Mouse (Mus musculus) forebrain, embryonic 13.5 days (tissue): ENCODE data around the gene Tagln3. TPM values are rescaled to one million over a fixed set of nuclear protein-coding genes. Genes with fewer than 3 reads are reported as not detected.

Experiments
- ATAC-seq: fragments of 200-750 bp; cut with Nextera tagmentation; 2 replicates; pipeline ENCODE4 v1.8.0; 2017
- H3K27ac ChIP-seq: fragments of 300-500 bp; sonication (generic); 2 replicates; pipeline ENCODE4 v1.5.1; 2015; ENCODE audit warnings: inconsistent platforms, mild to moderate bottlenecking, moderate library complexity
- H3K27me3 ChIP-seq: fragments of 300-500 bp; sonication (generic); 2 replicates; pipeline ENCODE4 v1.6.1; 2015; ENCODE audit warnings: mild to moderate bottlenecking, inconsistent platforms
- H3K36me3 ChIP-seq: fragments of 300-500 bp; sonication (generic); 2 replicates; pipeline ENCODE4 v1.6.1; 2015; ENCODE audit warnings: mild to moderate bottlenecking, inconsistent platforms; ENCODE audit not compliant: poor library complexity, severe bottlenecking
- H3K4me1 ChIP-seq: fragments of 300-500 bp; sonication (generic); 2 replicates; pipeline ENCODE4 v1.6.1; 2015; ENCODE audit warnings: inconsistent platforms
- H3K4me2 ChIP-seq: fragments of 300-500 bp; sonication (generic); 2 replicates; pipeline ENCODE4 v1.6.1; 2015; ENCODE audit warnings: inconsistent platforms, mild to moderate bottlenecking, moderate library complexity
- H3K4me3 ChIP-seq: fragments of 300-500 bp; sonication (generic); 2 replicates; pipeline ENCODE4 v1.5.1; 2015; ENCODE audit warnings: mild to moderate bottlenecking, inconsistent platforms
- H3K9ac ChIP-seq: fragments of 300-500 bp; sonication (generic); 2 replicates; pipeline ENCODE4 v1.6.1; 2015; ENCODE audit warnings: mild to moderate bottlenecking, inconsistent platforms
- H3K9me3 ChIP-seq: fragments of 300-500 bp; sonication (generic); replicated peaks from 2 replicates; pipeline ENCODE4 v1.6.1; 2016; ENCODE audit warnings: inconsistent platforms
- WGBS: fragments of 180-500 bp; shearing (Covaris S2); methylation state at CpG from one replicate; pipeline ENCODE4 v1.1.7; 2015; 5-methylcytosine and 5-hydroxymethylcytosine counted together
- polyA plus RNA-seq: library from polyadenylated mRNA; unstranded; fragments of >200 nt; fragmentation: Nextera tagmentation; extraction: Ambion mirVana; gene quantifications from 2 replicates; pipeline ENCODE4 v1.2.1, GENCODE M21; 2015

Tagln3 gene
- polyA plus RNA-seq, 1 experiment from 2014 or later = 499 TPM

DNA sequence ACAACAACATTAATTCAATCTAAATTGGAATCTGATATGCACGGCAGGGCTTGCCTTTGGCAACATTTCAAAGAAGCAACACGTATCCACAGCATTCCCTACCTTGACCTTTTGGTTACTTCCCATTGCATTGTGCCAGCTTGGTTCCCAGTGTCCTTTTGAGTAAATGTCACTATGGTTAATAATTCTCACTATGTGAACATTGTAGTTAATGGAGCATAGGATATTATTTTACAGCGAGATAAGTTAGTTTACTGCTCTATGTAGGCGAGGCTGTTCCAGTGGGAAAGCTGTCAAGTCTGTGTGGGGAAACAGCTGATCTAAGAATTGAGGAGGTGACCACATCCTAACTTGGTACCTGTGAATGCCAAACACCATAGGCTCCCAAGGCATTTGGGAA is 54.4 kb downstream of the Tagln3 start:
- 72% methylated on average over 4 of the region's 4 CpGs for WGBS
- H3K9me3 ChIP-seq = no peaks in the 10 kb centered on the region
- H3K9ac ChIP-seq = no peak overlapping the region
- H3K27me3 ChIP-seq = no peaks in the 10 kb centered on the region
- ATAC-seq = no peak
- H3K4me2 ChIP-seq = no peak overlapping the region
- no peaks in the 10 kb centered on the region for H3K36me3 ChIP-seq
- H3K4me1 ChIP-seq = no peaks in the 10 kb centered on the region; the same call in 1 of the 2 replicates
- H3K4me3 ChIP-seq = no peak overlapping the region
- no peak overlapping the region for H3K27ac ChIP-seq

DNA sequence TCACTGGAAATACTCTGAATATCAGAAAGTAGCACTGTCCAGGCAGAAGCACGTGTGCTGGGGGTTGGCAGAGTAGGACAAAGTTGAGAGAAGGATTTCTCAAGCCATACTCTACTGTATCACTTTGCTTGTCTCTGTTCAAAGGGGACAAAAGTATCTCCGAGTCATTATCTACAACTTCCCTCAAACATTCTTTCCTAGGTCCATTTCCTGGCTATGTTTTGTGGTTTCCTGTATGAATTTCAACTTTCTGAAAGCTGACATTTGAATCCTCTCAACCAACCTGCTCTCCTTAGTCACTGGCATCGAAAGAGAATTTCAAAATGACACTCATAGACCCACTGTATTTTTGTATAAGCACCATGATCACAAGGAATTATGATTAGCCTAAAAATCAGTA is 56.2 kb downstream of the Tagln3 start:
- Histone ChIP-seq H3K4me1 (no peaks in the 10 kb centered on the region; the same call in 1 of the 2 replicates), H3K4me3 (no peak overlapping the region), H3K27me3 (no peaks in the 10 kb centered on the region), H3K4me2 (no peak overlapping the region), H3K9me3 (no peaks in the 10 kb centered on the region), H3K9ac (no peak overlapping the region), H3K27ac (no peak overlapping the region), H3K36me3 (no peaks in the 10 kb centered on the region)
- WGBS = 80% methylated on average over 3 of the region's 3 CpGs
- ATAC-seq = no peak

DNA sequence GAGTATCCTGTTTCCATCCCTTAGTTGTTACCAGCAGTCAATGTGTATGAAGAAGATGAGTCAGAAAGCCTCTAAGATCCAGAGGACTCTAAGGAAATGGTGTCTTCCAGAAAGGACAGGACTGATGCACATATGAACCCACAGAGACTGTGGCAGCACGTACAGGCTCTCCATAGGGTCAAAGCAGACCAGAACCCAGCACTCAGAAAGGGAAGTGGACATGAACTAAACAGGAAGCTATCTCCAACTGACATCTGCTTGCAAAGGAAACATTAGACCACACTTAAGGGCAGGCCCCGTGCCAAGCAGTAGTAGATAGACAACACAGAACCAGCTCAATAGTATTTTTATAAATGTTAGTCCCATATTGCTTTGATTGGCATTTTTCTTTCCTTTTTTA is 58.3 kb downstream of the Tagln3 start:
- H3K4me2 ChIP-seq = no peak overlapping the region
- 91% methylated on average over 2 of the region's 2 CpGs for WGBS
- H3K9ac ChIP-seq = no peak overlapping the region
- H3K27me3 ChIP-seq = no peaks in the 10 kb centered on the region
- ATAC-seq = no peak
- H3K4me3 ChIP-seq = no peak overlapping the region
- no peak overlapping the region for H3K27ac ChIP-seq
- no peaks in the 10 kb centered on the region; the same call in 1 of the 2 replicates for H3K4me1 ChIP-seq
- no peaks in the 10 kb centered on the region for H3K36me3 ChIP-seq
- no peaks in the 10 kb centered on the region for H3K9me3 ChIP-seq

DNA sequence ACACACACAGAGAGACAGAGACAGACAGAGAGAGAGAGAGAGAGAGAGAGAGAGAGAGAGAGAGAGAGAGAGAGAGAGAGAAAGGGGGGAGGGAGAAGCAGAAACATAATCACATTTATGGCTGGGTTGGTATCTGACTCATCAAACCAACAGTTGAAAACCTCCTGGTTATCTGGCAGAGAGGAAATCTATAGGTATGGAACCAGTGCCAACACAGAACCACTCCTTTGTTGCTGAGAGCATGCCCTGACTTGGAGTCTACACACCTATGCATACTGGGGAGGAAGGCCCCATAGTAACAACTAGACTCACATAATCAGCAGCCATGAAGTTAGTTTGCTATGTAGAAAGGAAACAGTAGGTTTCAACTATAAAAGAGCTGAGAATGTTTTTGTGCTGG is 62.0 kb downstream of the Tagln3 start:
- no peak overlapping the region for H3K4me3 ChIP-seq
- no peaks in the 10 kb centered on the region for H3K9me3 ChIP-seq
- H3K27ac ChIP-seq = no peak overlapping the region
- no peaks in the 10 kb centered on the region for H3K4me1 ChIP-seq
- no peak overlapping the region for H3K4me2 ChIP-seq
- no peaks in the 10 kb centered on the region for H3K36me3 ChIP-seq
- no peaks in the 10 kb centered on the region for H3K27me3 ChIP-seq
- no peak overlapping the region for H3K9ac ChIP-seq
- no peak for ATAC-seq

Other genes with a start within 250 kb of the Tagln3 start
- gene Gm609, start 231.6 kb downstream of the Tagln3 start, polyA plus RNA-seq = not detected in 2 replicates
- gene Gm17783, start 192.6 kb downstream of the Tagln3 start, polyA plus RNA-seq = not detected in 2 replicates
- not detected in 2 replicates for gene Slc9c1, start 189.3 kb downstream of the Tagln3 start, polyA plus RNA-seq
- not detected in 2 replicates for gene Gcsam, start 114.2 kb downstream of the Tagln3 start, polyA plus RNA-seq
- gene BC016579, start 70.5 kb downstream of the Tagln3 start, polyA plus RNA-seq = not detected in 2 replicates
- gene Tmprss7, start 30.9 kb downstream of the Tagln3 start, polyA plus RNA-seq = 0.40 and 0.52 TPM in 2 replicates
- gene Abhd10, start 18.3 kb upstream of the Tagln3 start, polyA plus RNA-seq = 44.2 and 50.4 TPM in 2 replicates
- gene Phldb2, start 229.0 kb upstream of the Tagln3 start, polyA plus RNA-seq = 11.3 and 13.2 TPM in 2 replicates